Mouse (Mus musculus): ENCODE results near the gene Adam30. TPM values are rescaled to one million over a fixed set of nuclear protein-coding genes. Genes with fewer than 3 reads are reported as not detected.
"Not testable (repeated sequence)": the region's sequence is repeated elsewhere in the genome, so short reads cannot be mapped to it uniquely, and the experiment has no call there.

Adam30 gene
- not detected in 2 replicates for polyA plus RNA-seq (2015; fragmentation: Nextera tagmentation; extraction: Ambion mirVana)

- no peak for ATAC-seq (ENCODE audit: low FRiP score)
- no peak within 1 kb of the TSS for H3K4me3 ChIP-seq (replicated peaks)
- no peaks in the 10 kb centered on the region for H3K36me3 ChIP-seq
- no peak within 1 kb of the TSS for H3K27ac ChIP-seq (replicated peaks)
- 90% methylated on average over 17 of the region's 17 CpGs for WGBS
- H3K27me3 ChIP-seq (replicated peaks) = no peaks in the 10 kb centered on the region
- H3K4me1 ChIP-seq = no peaks in the 10 kb centered on the region
- no peak within 1 kb of the TSS for H3K4me2 ChIP-seq
- H3K9ac ChIP-seq (replicated peaks) = no peak within 1 kb of the TSS
- H3K9me3 ChIP-seq (replicated peaks) = no peaks in the 10 kb centered on the region
These were observed at the start of gene Adam30 for GRCm38 (mm10) chr3:98160330-98160729. Adam30 (plus strand) TSS chr3:98160630.

- Histone ChIP-seq H3K36me3 (peaks cover 20% of the 10 kb centered on the region), H3K9ac (replicated peaks) (no peak overlapping the region), H3K4me2 (no peak overlapping the region), H3K4me1 (no peaks in the 10 kb centered on the region), H3K9me3 (replicated peaks) (no peaks in the 10 kb centered on the region), H3K4me3 (replicated peaks) (no peak overlapping the region), H3K27ac (replicated peaks) (no peak overlapping the region), H3K27me3 (replicated peaks) (no peaks in the 10 kb centered on the region)
- 97% methylated on average over 3 of the region's 3 CpGs for WGBS
- ATAC-seq (ENCODE audit: low FRiP score) = no peak
These were observed 42.2 kb upstream of the Adam30 start for GRCm38 (mm10) chr3:98118252-98118651.

GRCm38 (mm10) chr3:98119338-98119737, 41.1 kb upstream of the Adam30 start:
- Histone ChIP-seq H3K9ac (replicated peaks) (no peak overlapping the region), H3K27ac (replicated peaks) (no peak overlapping the region)
- WGBS = 72% methylated on average over 6 of the region's 6 CpGs

GRCm38 (mm10) chr3:98120884-98121283, 39.5 kb upstream of the Adam30 start:
- no peak overlapping the region for H3K4me2 ChIP-seq
- no peak overlapping the region for H3K27ac ChIP-seq (replicated peaks)
- no peaks in the 10 kb centered on the region for H3K9me3 ChIP-seq (replicated peaks)
- no peak for ATAC-seq (ENCODE audit: low FRiP score)
- H3K27me3 ChIP-seq (replicated peaks) = no peaks in the 10 kb centered on the region
- no peak overlapping the region for H3K4me3 ChIP-seq (replicated peaks)
- H3K4me1 ChIP-seq = no peaks in the 10 kb centered on the region
- peaks cover 20% of the 10 kb centered on the region for H3K36me3 ChIP-seq
- H3K9ac ChIP-seq (replicated peaks) = no peak overlapping the region
- WGBS = 20% methylated on average over 6 of the region's 6 CpGs

More at GRCm38 (mm10) chr3:98119338-98119737, 41.1 kb upstream of the Adam30 start:
- H3K4me3 ChIP-seq (replicated peaks) = no peak overlapping the region
- no peaks in the 10 kb centered on the region for H3K27me3 ChIP-seq (replicated peaks)
- no peaks in the 10 kb centered on the region for H3K4me1 ChIP-seq
- ATAC-seq (ENCODE audit: low FRiP score) = no peak
- no peak overlapping the region for H3K4me2 ChIP-seq
- H3K36me3 ChIP-seq = peaks cover 20% of the 10 kb centered on the region
- no peaks in the 10 kb centered on the region for H3K9me3 ChIP-seq (replicated peaks)

GRCm38 (mm10) chr3:98127775-98128174, 32.7 kb upstream of the Adam30 start:
- no peak overlapping the region for H3K27ac ChIP-seq (replicated peaks)
- H3K4me1 ChIP-seq = no peaks in the 10 kb centered on the region
- H3K4me2 ChIP-seq = no peak overlapping the region
- no peak for ATAC-seq (ENCODE audit: low FRiP score)
- H3K27me3 ChIP-seq (replicated peaks) = no peaks in the 10 kb centered on the region
- peaks cover 15% of the 10 kb centered on the region for H3K36me3 ChIP-seq
- no peak overlapping the region for H3K9ac ChIP-seq (replicated peaks)
- 94% methylated on average over 2 of the region's 2 CpGs for WGBS
- no peaks in the 10 kb centered on the region for H3K9me3 ChIP-seq (replicated peaks)
- no peak overlapping the region for H3K4me3 ChIP-seq (replicated peaks)

GRCm38 (mm10) chr3:98128716-98129115, 31.7 kb upstream of the Adam30 start:
- no peaks in the 10 kb centered on the region for H3K4me1 ChIP-seq
- H3K9me3 ChIP-seq (replicated peaks) = no peaks in the 10 kb centered on the region
- ATAC-seq (ENCODE audit: low FRiP score) = no peak
- no peak overlapping the region for H3K27ac ChIP-seq (replicated peaks)
- H3K4me2 ChIP-seq = no peak overlapping the region
- peaks cover 16% of the 10 kb centered on the region for H3K36me3 ChIP-seq
- H3K9ac ChIP-seq (replicated peaks) = no peak overlapping the region
- H3K27me3 ChIP-seq (replicated peaks) = no peaks in the 10 kb centered on the region
- no peak overlapping the region for H3K4me3 ChIP-seq (replicated peaks)
- WGBS = 92% methylated on average over 5 of the region's 5 CpGs

- not testable (repeated sequence) for H3K4me1 ChIP-seq; H3K4me3 ChIP-seq (replicated peaks); ATAC-seq (ENCODE audit: low FRiP score); H3K9ac ChIP-seq (replicated peaks); H3K4me2 ChIP-seq; H3K9me3 ChIP-seq (replicated peaks); H3K27ac ChIP-seq (replicated peaks); H3K27me3 ChIP-seq (replicated peaks)
- 89% methylated on average over 4 of the region's 4 CpGs for WGBS
- peaks cover 24% of the 10 kb centered on the region for H3K36me3 ChIP-seq
These were observed 28.3 kb upstream of the Adam30 start for GRCm38 (mm10) chr3:98132140-98132539.

GRCm38 (mm10) chr3:98132636-98133035, 27.8 kb upstream of the Adam30 start:
- 93% methylated on average over 8 of the region's 8 CpGs for WGBS
- Histone ChIP-seq H3K9ac (replicated peaks) (no peak overlapping the region), H3K4me2 (no peak overlapping the region), H3K27me3 (replicated peaks) (no peaks in the 10 kb centered on the region), H3K9me3 (replicated peaks) (no peaks in the 10 kb centered on the region), H3K27ac (replicated peaks) (no peak overlapping the region), H3K36me3 (peaks cover 29% of the 10 kb centered on the region), H3K4me1 (no peaks in the 10 kb centered on the region), H3K4me3 (replicated peaks) (no peak overlapping the region)
- ATAC-seq (ENCODE audit: low FRiP score) = no peak

- ATAC-seq (ENCODE audit: low FRiP score) = no peak
- no peak overlapping the region for H3K27ac ChIP-seq (replicated peaks)
- no peaks in the 10 kb centered on the region for H3K4me1 ChIP-seq
- no peaks in the 10 kb centered on the region for H3K27me3 ChIP-seq (replicated peaks)
- no peak overlapping the region for H3K4me3 ChIP-seq (replicated peaks)
- H3K4me2 ChIP-seq = no peak overlapping the region
- peaks cover 43% of the 10 kb centered on the region for H3K36me3 ChIP-seq
- no peak overlapping the region for H3K9ac ChIP-seq (replicated peaks)
- no peaks in the 10 kb centered on the region for H3K9me3 ChIP-seq (replicated peaks)
- WGBS = 96% methylated on average over 15 of the region's 15 CpGs
These were observed 19.0 kb upstream of the Adam30 start for GRCm38 (mm10) chr3:98141456-98141855.

- no peak overlapping the region for H3K4me3 ChIP-seq (replicated peaks)
- H3K4me2 ChIP-seq = no peak overlapping the region
- no peaks in the 10 kb centered on the region for H3K4me1 ChIP-seq
- no peaks in the 10 kb centered on the region for H3K27me3 ChIP-seq (replicated peaks)
- peaks cover 52% of the 10 kb centered on the region for H3K36me3 ChIP-seq
- WGBS = 99% methylated on average over 13 of the region's 13 CpGs
- no peak for ATAC-seq (ENCODE audit: low FRiP score)
- no peak overlapping the region for H3K9ac ChIP-seq (replicated peaks)
- no peaks in the 10 kb centered on the region for H3K9me3 ChIP-seq (replicated peaks)
- H3K27ac ChIP-seq (replicated peaks) = no peak overlapping the region
These were observed 17.6 kb upstream of the Adam30 start for GRCm38 (mm10) chr3:98142862-98143261.

GRCm38 (mm10) chr3:98145204-98145603, 15.2 kb upstream of the Adam30 start:
- H3K27me3 ChIP-seq (replicated peaks) = no peaks in the 10 kb centered on the region
- 84% methylated on average over 10 of the region's 10 CpGs for WGBS
- H3K4me3 ChIP-seq (replicated peaks) = no peak overlapping the region
- H3K27ac ChIP-seq (replicated peaks) = no peak overlapping the region
- ATAC-seq (ENCODE audit: low FRiP score) = no peak
- no peak overlapping the region for H3K4me2 ChIP-seq
- H3K36me3 ChIP-seq = peaks cover 52% of the 10 kb centered on the region
- H3K9ac ChIP-seq (replicated peaks) = no peak overlapping the region
- H3K9me3 ChIP-seq (replicated peaks) = no peaks in the 10 kb centered on the region
- H3K4me1 ChIP-seq = no peaks in the 10 kb centered on the region

- no peak overlapping the region for H3K9ac ChIP-seq (replicated peaks)
- no peak overlapping the region for H3K4me2 ChIP-seq
- no peak overlapping the region for H3K4me3 ChIP-seq (replicated peaks)
- no peak overlapping the region for H3K27ac ChIP-seq (replicated peaks)
- 97% methylated on average over 29 of the region's 29 CpGs for WGBS
- no peaks in the 10 kb centered on the region for H3K27me3 ChIP-seq (replicated peaks)
- H3K4me1 ChIP-seq = no peaks in the 10 kb centered on the region
- no peaks in the 10 kb centered on the region for H3K9me3 ChIP-seq (replicated peaks)
- ATAC-seq (ENCODE audit: low FRiP score) = no peak
- peaks cover 44% of the 10 kb centered on the region for H3K36me3 ChIP-seq
These were observed 13.7 kb upstream of the Adam30 start for GRCm38 (mm10) chr3:98146471-98147410.
